Mouse (Mus musculus) cerebellum, postnatal 14 days (tissue): ENCODE results near the gene Zbtb44.

Experiments used
- DNase-seq, 2 experiments: peaks; one replicate each; pipeline ENCODE4 v3.0.0; 2021; ENCODE audit warnings: mixed read lengths in 2 of 2

The Zbtb44 gene

DNA sequence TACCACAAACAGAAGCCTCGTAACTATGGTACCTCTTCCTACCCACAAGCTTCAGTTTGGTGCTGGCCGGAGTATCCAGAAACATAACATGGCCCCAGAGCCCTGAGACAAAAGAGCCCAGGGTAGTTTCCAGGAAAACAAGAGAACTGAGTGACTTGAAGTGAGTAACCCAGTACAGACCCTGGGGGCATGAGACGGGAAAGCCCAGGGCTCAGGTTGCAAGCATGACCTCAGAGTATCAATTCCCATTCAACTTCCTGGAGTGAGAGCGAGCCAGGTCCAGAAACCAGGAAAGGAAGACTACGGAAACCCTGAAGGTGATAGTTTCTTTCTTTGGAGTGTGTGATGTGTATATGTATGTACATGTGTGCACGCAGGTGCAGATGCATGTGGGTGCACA is 87.0 kb downstream of the Zbtb44 start:
- DNase-seq = no peak

DNA sequence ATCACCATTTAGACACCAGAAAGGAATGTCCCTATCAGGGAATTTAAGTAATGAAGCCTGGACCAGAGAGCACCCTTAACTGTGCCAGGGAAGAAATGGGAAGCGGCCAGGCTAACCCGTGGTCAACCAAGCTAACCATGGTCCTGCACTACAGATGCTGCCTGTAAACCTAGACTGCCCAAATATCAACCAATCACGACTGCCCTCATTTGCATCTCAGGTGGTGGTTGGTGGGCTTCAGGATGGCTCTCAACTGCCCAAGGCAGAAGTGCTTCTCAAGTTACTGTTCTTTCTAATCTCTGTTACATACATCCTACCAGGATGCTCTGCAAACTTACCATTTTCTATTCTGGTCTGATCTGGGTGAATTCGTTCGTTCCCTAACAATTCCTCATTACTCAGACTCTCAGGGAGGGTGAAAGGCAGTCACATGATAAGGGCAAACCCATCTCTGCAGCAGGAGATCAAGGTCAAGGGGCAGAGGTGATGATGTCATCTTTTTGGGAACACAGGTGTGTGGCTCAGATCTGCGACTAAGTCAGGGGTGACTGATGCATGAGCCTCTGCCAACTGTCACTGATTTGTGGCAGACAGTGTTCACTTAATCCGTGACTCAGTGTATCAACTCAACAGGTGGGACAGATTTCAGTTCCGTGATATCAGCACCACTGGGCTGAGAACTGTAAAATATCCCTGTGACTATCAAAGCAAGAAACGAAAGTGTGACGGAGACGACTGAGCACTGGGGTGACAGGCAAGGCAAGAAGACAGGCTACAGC is 88.3 kb downstream of the Zbtb44 start:
- DNase-seq = no peak

DNA sequence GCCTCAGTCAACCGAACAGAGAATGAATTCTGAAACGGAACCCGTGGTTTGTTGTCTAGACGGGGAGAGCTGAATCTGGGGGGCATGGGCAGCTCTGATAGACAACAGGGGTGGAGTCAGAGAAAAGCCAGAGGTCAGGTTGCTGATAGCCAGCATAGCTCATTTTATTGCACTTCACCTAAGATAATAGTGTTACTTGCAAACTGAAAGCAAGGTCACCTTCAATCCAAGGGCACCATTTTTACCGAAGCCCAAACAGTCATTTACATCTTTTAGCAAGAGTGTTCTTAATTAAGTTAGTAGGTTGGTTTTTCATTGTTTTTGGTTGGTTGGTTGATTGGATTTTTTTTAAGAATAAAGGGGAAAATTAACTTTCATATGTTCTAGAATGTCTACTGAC is 89.0 kb downstream of the Zbtb44 start:
- no peak for DNase-seq

DNA sequence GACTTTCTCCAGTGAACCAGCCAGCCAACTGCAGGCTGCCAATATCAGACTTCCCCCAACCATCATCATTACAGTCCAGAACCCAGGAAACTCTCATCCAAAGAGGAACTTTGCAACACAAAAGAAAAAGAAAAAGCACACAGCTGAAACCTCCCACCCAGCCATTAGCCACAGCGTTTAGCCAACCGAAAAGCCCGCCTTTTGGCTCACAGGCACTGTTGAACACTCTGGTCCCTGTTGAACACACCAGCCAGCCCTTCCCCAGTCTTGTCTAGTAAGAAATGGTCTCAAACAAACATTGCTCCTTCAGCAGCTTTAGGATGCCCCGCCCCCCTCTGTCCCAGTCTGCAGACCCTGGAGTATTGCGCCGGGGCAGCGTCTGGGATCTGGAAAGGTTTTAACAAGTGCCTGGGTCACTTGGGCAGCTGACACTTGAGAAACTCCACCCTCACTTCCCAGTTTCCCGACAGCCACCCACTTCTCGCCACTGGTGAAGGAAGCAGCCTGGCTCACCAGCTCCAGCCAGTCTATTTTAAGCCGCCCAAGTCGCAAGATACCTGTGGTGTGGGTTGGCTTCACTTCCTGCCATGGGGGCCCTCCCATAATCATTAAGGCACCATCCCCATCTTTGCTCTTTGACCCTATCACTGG is 89.6 kb downstream of the Zbtb44 start:
- no peak for DNase-seq

DNA sequence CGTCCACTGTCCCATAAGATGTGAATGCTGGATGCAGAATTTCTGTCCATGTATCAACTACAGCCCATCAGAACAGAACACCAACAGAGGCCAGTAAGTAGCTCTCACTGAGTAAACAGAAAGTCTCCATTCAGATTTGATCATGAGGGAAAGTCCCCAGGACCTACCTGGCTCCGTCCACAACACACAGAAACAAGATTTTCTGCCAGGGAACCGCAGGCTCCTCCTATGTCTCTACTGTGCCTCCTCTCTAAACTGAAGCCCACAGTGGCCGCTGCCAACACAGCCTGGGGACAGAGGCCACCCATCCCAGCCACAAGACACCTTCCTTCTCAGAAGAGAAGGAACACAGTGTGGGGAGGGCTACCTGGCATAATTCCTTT is 90.1 kb downstream of the Zbtb44 start:
- no peak for DNase-seq

DNA sequence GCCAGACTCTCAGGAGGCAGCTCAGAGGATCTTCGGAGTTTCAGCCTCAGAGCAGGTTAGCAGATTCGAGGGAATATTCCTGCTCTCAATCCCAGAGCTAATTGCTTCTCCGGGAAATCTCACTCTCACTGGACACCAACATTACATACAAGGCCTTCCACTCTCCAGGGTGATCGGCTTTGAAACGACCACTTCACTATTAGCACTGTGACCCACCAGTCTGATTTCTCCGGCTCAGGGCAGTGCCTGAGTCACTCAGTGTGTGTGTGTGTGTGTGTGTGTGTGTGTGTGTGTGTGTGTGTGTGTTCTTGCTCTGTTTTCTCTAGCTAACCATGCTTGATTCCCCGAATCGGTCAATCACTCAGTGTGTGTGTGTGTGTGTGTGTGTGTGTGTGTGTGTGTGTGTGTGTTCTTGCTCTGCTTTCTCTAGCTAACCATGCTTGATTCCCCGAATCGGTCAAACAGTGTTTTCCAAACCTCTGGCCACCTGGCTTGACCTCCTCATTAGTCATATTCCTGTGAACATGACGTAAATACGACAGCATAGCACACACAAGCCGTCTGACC is 92.1 kb downstream of the Zbtb44 start:
- no peak for DNase-seq
